Mouse (Mus musculus) inflammation-experienced regulatory T-cells, adult 6 months (primary cell): ENCODE data around the gene Med15. TPM values are rescaled to one million over a fixed set of nuclear protein-coding genes. Genes with fewer than 3 reads are reported as not detected.
A peak's percentile ranks its signal among the peaks of the same experiment; 100 is the strongest.

Experiments
- ATAC-seq: one replicate; pipeline ENCODE4 v1.8.0; 2017
- polyA plus RNA-seq, 3 experiments: library from polyadenylated mRNA; unstranded; fragments of 100-300 nt; shearing (Covaris generic); gene quantifications; one replicate each; pipeline ENCODE4 v1.2.1; 2017

Med15 gene
- polyA plus RNA-seq, 3 experiments from 2014 or later: 69.3 to 109 (median 71.8) TPM

DNA sequence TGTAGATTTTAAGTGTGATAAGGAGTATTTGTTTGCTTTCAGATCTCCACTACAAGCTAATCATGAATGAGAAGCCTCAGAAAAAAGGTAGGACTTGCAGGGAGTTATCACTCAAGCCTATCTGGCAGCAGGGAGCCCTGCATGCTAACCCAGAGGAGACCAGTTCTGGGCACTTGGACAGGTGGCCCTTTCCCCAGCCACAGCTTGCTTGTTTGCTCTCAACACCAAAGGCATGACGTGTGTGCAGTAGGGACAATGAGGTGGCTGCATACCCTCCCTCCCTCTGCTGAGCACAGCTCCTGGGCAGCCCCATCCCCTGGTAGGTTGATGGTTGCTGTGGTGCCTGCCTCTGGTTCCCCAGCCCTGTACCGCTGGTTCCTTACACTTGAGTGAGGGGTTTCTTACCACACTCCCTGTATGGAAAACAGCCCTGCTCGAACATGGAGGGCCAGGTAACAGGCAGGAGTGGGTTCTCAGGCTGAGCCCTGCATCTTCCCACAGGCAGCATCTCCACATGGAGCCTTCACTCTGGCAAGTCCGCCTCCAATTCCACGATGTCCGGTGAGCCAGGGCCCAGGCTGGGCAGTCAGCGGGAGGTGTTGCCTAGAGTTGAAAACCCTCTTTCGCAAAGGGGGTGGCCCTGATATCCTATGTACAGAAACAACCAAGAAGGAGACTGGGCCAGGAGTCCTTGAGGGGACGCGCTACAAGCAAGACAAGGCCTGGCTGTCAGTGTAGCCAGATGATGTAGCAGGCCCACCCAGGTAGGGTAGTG is 84.9 kb downstream of the Med15 start:
- ATAC-seq: no peak

DNA sequence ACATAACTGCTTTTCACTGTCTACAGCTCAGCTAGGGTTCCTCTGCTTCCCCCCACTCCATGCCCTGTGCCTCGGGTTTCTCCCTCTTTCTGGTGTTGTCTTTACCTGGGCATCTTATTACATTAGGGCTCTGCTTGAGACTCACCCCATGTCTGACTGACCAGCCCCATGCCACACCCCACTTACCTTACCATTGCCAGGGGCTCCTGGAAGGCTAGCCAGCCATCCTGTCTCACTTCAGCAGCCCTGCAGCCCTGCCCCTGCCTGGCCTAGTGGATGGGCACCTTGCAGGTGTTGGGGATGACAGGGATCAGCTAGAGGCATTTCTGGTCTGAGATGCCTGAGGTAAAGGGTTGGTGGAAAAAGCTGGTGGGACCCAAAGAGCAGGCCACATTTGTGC is 85.5 kb downstream of the Med15 start:
- no peak for ATAC-seq

DNA sequence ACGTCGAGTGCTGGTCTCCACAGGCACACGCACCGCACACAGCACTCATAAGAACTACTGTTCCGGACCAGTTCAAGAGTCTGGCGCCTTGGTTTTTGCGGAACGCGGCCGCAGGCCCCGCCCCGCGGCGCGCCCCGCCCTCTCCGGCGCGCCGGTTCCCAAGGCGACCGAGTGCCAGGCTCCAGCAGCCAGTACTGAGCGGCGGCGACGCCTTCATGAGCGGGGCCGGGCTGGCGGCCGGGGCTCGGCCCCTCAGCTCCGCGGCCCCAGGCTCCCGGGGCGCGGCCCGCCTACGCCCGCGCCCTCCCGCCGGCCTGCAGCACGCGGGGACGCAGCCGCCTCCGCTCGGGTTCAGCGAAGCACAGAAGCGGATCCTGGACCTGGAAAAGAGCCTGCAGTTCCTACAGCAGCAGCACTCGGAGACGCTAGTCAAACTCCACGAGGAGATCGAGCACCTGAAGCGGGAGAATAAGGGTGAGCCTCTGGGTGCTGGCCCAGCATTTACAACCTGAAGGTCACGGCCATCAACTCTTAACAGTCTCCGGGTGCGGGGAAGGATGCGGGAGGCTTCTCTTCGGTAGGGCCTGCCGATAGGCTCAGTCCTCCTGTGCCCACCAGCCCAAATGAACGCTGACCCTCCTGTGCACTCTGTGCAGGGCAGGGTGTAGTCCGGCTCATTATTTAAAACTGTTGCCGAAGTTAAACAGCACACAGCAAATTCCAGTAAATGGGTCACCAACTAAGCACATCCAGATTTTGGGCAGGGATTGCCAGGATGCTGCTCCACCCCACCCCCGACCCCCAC is 86.2 kb downstream of the Med15 start, which contains the start of gene Ccdc74a:
Ccdc74a (plus strand) TSS at position 161 of the 805 bp plus-strand sequence.
- peak; percentile 94 for ATAC-seq

DNA sequence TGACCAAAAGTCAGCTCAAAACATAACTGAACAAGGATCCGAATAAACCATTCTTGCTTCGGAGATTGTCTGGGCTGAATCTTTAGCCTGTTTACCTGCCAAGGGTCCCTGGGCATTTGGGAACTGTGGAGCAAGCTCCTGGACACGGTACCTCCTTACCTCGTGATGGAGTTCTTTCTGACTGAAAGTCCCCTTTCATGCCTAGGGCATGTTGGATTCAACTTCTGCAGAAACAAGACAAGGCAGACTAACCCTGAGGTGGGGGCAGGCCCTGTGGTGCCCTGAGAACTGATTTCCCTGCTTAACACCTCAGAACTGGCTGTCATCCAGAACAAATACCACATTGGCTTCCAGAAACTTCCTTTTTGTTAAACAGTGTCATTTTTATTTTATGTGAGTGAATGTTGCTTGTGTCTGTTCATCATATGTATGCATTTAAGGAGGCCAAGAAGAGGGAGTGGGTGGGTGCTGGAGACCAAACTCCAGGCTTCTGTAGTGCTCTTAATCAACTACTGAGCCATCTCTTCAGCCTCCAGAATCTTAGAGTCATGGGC is 89.2 kb downstream of the Med15 start:
- no peak for ATAC-seq

DNA sequence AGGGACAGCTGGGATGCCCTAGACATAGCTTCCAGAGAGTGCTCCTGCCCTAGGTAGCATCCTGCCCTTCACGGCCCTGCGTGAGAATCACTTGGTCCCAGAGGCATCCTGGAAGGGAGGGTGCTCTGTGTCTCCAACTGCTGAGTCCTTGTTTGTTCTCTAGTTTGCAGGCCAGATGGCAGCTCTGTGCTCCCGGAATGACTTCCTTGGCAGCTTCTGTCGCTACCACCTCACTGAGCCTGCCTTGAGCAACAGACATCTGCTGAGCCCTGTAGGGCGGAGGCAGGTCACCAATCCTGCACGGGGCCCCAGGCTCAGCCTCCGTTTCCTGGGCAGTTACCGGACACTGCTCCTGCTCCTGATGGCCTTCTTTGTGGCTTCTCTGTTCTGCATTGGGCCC is 90.4 kb downstream of the Med15 start:
- ATAC-seq: no peak

DNA sequence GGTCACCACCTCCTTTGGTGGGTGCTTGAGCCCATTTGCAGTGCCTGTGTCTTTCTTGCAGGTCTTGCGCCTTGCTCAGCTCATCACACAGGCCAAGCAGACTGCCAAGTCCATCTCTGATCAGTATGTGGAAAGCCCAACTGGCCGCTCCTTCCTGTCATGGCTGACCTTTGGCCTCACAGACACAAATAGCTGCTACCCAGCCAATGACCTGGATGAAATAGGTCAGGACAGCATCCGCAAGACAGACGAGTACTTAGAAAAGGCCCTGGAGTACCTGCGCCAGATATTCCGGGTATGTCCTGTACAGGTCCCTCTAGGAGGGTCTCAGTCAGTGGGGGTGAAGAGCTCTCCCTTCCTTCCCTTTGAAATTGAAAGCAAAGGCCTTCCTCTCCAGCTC is 91.4 kb downstream of the Med15 start:
- ATAC-seq: no peak

DNA sequence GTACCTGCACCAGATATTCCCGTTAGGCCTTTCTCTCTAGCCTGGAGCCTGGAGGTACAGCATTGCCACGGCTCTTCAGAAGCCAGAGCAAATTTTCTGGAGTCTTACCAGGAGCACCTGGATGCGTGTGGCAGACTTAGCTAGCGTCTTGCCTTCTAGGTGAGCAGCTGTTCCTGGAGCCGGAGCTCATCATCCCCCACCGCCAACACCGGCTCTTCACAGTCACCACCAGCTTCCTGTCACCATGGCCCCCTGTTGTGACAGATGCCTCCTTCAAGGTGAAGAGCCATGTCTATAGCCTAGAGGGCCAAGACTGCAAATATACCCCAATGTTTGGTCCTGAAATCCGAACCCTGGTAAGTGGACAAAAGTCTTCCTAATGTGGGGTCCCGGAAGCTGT is 92.0 kb downstream of the Med15 start:
- ATAC-seq: no peak

DNA sequence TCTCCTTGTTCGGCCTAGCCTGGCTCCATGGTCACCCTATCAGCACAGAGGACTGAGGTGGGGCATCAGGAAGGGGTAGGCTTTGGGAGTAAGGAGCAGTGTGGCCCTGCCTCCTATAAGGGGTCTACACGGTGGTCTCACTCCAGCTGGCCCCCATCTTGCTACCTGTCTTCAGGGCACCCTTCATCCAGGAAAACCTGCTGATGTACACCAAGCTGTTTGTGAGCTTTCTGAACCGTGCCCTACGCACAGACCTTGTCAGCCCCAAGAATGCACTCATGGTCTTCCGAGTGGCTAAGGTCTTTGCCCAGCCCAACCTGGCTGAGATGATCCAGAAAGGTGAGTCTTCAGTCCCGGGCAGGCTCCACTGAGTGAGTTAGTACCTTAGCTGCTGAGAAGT is 92.7 kb downstream of the Med15 start:
- no peak for ATAC-seq

DNA sequence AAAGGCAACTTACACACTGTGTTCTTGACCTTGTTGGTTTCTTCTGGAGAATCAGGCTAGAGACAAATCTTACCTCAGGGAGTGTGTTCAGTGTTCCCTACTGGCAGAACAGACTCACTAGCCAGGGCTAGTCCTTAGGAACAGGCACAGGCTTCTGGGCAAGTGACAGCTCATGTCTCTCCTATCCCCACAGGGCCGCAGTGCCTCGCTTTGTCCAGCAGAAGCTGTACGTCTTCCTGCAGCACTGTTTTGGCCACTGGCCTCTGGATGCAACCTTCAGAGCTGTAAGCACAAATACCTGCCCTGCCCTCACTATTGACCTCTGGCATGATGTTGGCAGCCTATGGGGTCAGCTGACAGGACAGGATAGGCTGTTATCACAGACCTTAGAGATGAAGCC is 93.6 kb downstream of the Med15 start:
- ATAC-seq: no peak

DNA sequence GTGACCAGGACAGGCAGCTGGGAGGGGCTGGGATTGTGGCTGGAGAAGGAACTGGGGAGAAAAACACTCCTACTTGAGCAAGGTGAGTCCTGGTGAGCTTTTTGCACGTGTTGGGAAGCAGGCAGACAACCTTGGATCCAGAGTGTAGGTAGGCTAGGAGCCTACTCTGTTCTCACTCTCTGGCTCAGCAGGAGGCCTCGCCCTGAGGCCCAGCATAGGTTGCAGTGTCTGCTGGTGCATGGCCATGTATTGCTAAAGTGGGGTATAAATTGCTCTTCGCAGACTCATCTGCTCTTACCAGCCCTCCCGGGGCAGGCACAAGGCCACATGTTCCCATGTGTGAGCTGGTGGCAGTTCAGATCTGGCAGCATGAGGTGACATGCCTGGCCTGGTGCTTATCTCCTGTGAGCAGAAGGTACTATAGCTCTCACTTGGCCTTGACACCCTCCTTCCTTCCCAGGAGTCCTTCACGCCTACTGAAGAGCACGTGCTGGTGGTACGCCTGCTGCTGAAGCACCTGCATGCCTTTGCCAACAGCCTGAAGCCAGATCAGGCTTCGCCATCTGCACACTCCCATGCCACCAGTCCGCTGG is 94.6 kb downstream of the Med15 start:
- no peak for ATAC-seq

DNA sequence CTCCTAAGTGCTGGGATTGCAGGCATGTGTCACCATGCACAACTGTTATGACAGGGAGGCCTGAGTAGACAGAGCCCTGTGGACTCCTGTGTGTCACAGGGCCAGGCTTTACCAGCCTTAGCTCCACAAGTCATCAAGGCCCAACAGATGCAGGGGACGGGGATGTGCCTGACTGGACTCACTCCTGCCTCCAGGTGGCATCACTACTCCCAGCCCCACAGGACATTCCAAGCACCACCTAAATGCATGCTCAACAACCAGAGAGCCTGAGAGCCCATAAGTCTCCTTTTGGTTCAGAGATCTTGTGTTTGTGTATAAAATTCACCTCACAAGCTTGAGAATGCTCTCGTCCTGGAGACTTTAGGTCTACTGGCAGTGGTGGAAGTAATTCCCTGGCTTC is 95.1 kb downstream of the Med15 start:
- no peak for ATAC-seq

DNA sequence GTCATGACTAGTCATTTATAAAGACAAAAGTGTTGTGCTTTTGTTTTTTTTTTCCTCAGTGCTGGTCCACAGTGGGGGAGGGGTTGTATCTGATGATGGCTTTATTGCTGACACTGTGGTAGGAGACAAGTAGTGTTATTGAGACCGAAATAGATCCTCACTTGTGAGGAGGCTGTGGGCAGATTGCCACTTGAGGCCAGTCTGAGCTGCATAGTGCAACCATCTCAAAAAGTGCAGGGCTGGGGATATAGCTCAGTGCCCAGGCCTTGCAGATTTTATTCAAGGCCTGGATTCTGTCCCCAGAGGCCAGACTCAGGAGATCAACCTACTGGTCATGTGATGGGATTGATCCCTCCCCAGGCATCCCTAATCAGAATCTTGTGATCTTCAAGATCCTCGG is 95.8 kb downstream of the Med15 start:
- no peak for ATAC-seq

DNA sequence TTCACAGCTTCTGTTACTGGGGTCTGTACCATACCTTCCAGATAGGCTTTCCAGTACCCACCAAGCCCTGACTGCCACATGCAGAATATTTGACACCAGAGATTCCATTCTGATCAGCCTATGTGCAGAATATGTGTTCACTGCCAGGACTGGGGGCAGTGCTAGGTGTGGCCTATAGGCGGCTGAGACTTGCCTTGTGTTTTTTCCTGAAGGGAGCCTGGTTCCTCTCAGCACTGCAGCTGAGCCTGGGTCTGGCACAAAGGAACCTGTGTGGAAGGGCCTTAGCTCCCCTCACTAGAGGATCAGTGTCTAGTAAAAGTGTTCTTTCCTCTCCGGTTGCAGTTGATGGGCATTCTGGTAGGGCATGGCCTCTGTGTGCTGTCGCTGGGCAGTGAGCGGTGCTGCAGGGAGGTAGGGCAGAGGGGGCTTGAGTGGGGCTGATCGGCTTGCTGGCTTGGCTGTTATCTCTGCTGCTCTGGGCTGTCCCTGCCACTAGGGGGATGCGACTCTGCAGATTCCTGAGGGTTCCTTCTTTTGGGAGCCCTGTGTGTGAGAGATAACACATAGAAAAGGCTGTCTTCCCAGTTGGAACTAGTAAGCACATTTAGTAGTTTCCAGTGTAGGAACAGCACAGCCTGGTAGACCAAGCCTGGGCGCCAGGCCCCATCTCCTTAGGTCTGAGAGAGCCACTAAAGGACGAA is 99.1 kb downstream of the Med15 start:
- ATAC-seq: no peak

DNA sequence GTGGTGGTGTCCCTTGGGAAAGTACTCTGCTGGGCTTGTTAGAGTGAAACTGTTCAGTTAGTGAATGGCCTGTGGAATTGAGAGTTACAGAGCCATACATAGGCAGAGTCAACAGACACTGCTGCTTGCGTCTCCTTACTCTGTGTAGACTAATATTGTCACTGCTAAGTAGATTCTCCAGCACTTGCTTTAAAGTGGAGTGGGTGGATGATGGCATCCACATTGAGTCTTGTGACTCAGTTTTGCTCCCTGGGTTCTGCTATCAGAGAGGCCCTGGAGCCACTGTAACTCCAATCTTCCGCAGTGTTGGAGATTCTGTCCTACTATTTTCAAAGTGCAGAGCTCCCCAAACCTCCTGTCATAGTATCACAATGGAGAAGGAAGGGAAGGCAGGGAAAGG is 100.1 kb downstream of the Med15 start:
- no peak for ATAC-seq

DNA sequence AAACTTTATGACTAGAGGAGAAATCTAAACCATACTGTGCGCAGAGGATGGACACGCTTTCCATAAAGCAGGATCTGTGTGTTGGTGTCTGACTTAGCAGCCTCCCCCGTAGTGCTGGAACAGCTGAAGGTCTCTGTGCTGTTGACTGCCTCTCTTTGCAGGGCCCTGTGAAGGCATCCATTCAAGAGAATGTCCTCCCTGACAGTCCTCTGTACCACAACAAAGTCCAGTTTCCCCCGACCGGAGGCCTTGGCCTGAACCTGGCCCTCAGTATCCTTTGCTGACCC is 106.5 kb downstream of the Med15 start:
- no peak for ATAC-seq

DNA sequence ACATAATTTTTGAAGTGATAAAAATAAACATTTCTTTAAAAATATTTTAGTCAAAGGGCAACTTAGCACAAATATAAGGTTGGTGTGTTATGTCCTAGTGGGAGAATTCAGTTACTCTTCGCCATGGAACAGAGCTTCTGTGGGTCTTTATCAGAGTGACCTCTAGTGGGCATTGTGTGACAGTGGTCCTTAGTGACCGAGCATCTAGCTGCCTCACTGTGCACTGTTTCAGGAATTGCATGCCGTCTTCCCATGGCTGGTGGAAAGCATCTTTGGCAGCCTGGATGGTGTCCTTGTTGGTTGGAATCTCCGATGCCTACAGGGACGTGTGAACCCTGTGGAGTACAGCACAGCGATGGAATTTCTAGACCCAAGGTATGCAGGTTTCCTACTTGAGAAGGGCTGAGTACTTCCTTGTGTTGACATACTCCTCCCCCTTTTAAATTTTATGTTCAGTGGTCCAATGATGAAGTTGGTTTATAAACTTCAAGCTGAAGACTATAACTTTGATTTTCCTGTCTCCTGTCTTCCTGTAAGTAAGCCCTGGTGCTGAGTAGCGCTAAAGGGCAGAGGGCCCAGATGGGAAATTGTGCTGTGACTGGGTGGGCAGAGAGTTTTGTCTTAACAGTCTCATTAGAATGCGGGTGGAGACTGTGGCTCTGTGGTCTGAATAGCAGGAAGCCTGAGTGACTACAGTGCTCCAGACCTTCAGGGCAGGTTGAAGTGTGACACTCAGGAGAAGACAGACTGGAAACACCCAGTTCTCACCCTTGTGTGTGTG is 107.0 kb downstream of the Med15 start:
- no peak for ATAC-seq

DNA sequence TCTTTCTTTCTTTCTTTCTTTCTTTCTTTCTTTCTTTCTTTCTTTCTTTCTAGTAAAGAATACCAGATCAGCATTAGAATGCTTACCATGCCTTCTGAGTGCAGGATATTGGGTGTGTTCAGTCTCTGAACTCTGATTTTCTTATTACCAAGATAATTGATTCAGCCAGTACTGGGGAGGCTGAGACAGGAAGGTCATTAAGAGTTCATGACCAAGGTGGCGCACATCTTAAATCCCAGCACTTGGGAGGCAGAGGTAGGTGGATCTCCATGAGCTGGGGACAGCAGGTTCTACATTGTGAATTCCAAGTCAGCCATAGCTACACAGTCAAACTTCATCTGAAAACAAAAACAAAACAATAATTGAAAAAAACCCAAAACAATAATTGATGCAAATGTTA is 110.8 kb downstream of the Med15 start:
- no peak for ATAC-seq

DNA sequence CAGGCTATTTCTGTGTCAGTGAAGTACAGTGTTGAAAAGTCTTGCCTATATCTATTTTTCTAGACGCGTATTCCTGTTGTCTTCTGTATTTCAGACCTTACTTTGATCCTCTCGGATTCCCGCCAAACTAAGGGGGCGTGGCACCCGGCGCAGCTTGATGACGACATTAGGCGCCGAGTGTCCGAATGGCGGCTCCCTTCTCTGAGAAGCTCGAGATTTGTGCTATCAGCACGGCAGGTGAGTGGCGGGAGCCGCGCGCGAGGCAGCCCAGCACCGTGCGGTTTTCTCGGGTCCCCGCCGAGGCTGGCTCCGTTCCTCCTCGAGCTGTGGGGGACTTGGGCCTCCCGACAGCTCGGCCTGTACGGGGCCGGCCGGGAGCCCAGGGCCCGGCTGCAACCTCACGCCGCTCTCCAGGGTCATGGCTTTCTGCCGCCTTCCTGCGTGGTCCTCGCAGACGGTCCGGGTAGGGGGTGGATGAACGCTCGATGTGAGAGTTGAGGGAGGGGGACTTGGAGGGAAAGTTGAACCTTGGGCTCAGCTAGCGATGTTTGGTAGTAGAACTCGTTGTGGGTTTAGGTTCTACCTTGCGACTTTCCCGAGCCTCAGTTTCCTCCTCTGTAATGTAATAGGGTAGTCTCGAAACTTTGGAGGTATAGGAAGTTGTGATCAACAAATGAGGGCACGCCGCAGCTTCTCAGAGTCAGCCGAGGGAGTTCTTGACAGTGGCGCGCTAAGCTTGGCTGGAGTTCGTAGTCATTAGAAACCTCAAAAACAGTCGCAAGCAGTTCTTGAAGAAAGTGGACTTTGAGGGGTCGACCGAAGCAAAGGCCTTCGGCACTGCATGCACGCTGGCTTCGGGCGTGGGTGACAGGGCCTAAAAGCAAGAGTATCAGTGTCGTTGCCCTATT is 113.2 kb downstream of the Med15 start, which contains the start of gene Smpd4:
Smpd4 (plus strand) TSS at position 157 of the 908 bp plus-strand sequence.
- ATAC-seq: peak; percentile 75

DNA sequence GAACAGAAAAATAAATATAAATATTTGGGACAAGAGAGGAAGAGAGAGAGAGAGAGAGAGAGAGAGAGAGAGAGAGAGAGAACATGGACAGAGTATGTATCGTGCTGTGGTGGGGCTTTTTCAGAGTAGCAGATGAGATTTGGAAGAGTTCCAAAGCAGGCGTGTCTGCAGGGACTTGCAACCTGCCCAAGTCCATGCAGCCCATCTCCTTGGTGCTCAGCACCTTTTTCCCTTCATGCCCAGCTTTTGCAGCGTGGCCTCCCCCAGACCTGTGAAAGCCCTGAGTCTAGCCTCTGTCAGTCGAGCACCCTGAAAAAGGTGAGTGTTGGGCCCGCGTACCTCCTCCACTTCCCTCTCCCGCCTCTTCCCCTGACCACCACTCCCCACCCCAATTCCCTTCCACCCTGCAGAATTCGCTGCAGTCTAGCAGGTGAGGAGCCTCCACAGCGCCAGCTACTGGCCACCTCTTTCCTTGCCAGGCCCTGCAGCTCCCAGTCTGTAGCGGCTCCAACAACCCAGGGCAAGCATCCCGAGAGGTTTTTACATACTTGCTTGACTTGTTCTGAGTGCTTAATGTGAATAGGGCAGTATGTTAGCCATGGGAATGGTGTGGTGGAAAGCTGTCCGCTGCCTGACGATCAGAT is 114.6 kb downstream of the Med15 start:
- no peak for ATAC-seq

DNA sequence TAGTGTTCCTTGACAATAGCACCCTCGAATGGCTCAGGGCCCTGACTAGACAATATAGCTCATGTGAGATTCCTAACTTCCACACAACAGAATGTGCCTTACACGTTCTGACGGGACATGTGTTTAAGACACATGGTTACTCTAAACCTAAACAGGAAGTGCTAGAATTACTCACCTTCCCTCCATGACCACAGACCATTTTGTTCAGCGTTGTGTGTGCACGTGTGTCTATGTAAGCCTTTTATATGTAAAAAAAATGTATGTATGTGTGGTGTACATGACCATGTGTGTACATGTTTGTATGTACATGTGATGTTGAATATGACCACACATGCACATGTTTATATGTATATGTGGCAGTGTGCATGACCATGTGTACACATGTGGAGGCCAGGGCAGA is 116.5 kb downstream of the Med15 start:
- no peak for ATAC-seq
